Mouse (Mus musculus): ENCODE measurements at regions not wholly inside any gene's neighbourhood (a gene's known extent, or its start where the extent isn't known, plus 50 kb on each side); places are given as distances from the start of the nearest gene placed in this dataset.
A peak's percentile ranks its signal among the peaks of the same experiment; 100 is the strongest.

GRCm38 (mm10) chr7:37337616-37338015 lies 435.8 kb downstream of the Zfp536 start:
- DNase-seq (ENCODE audit: extremely low spot score), result no peak

- DNase-seq (ENCODE audit: extremely low spot score), result no peak
Observed at GRCm38 (mm10) chr7:37338067-37338501, 435.4 kb downstream of the Zfp536 start.

GRCm38 (mm10) chr7:37342613-37343012 lies 430.8 kb downstream of the Zfp536 start:
- no peak for DNase-seq (ENCODE audit: extremely low spot score)

- DNase-seq (ENCODE audit: extremely low spot score), result no peak
Observed at GRCm38 (mm10) chr7:37343021-37343593, 430.3 kb downstream of the Zfp536 start.

GRCm38 (mm10) chr7:37343691-37344233 lies 429.7 kb downstream of the Zfp536 start:
- no peak for DNase-seq (ENCODE audit: extremely low spot score)

- peak; percentile 80 for DNase-seq (ENCODE audit: extremely low spot score)
Observed at GRCm38 (mm10) chr7:37346041-37346440, 427.4 kb downstream of the Zfp536 start.

- peak; percentile 92 for DNase-seq (ENCODE audit: extremely low spot score)
Observed at GRCm38 (mm10) chr7:37357647-37358395, 415.6 kb downstream of the Zfp536 start.

GRCm38 (mm10) chr7:37358492-37358891 lies 414.9 kb downstream of the Zfp536 start:
- DNase-seq (ENCODE audit: extremely low spot score), result no peak

- no peak for DNase-seq (ENCODE audit: extremely low spot score)
Observed at GRCm38 (mm10) chr7:37359473-37359872, 414.0 kb downstream of the Zfp536 start.

GRCm38 (mm10) chr7:37360171-37360570 lies 413.3 kb downstream of the Zfp536 start:
- peak; percentile 51 for DNase-seq (ENCODE audit: extremely low spot score)

- DNase-seq (ENCODE audit: extremely low spot score), result peak; percentile 68
Observed at GRCm38 (mm10) chr7:37361802-37362441, 411.5 kb downstream of the Zfp536 start.

- no peak for DNase-seq (ENCODE audit: extremely low spot score)
Observed at GRCm38 (mm10) chr7:37362879-37363278, 410.6 kb downstream of the Zfp536 start.

GRCm38 (mm10) chr7:37363629-37364175 lies 409.7 kb downstream of the Zfp536 start:
- DNase-seq (ENCODE audit: extremely low spot score), result peak; percentile 53

GRCm38 (mm10) chr7:37364221-37364620 lies 409.2 kb downstream of the Zfp536 start:
- no peak for DNase-seq (ENCODE audit: extremely low spot score)

GRCm38 (mm10) chr7:37366006-37366405 lies 407.4 kb downstream of the Zfp536 start:
- DNase-seq (ENCODE audit: extremely low spot score), result no peak

- peak; percentile 55 for DNase-seq (ENCODE audit: extremely low spot score)
Observed at GRCm38 (mm10) chr7:37369698-37370097, 403.7 kb downstream of the Zfp536 start.

- DNase-seq (ENCODE audit: extremely low spot score), result peak; percentile 75
Observed at GRCm38 (mm10) chr7:37373864-37374263, 399.6 kb downstream of the Zfp536 start.

- DNase-seq (ENCODE audit: extremely low spot score), result no peak
Observed at GRCm38 (mm10) chr7:37375044-37375443, 398.4 kb downstream of the Zfp536 start.

- DNase-seq (ENCODE audit: extremely low spot score), result no peak
Observed at GRCm38 (mm10) chr7:37375591-37375990, 397.9 kb downstream of the Zfp536 start.

- DNase-seq (ENCODE audit: extremely low spot score), result no peak
Observed at GRCm38 (mm10) chr7:37376207-37376606, 397.2 kb downstream of the Zfp536 start.

- DNase-seq (ENCODE audit: extremely low spot score), result no peak
Observed at GRCm38 (mm10) chr7:37377889-37378521, 395.4 kb downstream of the Zfp536 start.

- DNase-seq (ENCODE audit: extremely low spot score), result no peak
Observed at GRCm38 (mm10) chr7:37387871-37388270, 385.6 kb downstream of the Zfp536 start.

Data from embryo, embryonic 9.5 days (tissue).